Mouse (Mus musculus) heart, adult 2 months (tissue): ENCODE measurements around the gene Nav1.

Experiments
- CTCF ChIP-seq: fragments of 200-600 bp; IDR thresholded peaks from 2 replicates; pipeline ENCODE4 v1.8.1; 2022; ENCODE audit warnings: antibody characterized with exemption, mild to moderate bottlenecking, moderate library complexity
- EP300 ChIP-seq: fragments of 200-500 bp; IDR thresholded peaks from 2 replicates; pipeline ENCODE4 v1.6.1; 2011; ENCODE audit warnings: low read depth, low read length, control low read depth; ENCODE audit not compliant: insufficient read depth

GRCm38 (mm10) chr1:135461097-135461730, 145.9 kb downstream of the Nav1 start:
- peak; percentile 74 for TF ChIP-seq CTCF
- peak; percentile 74; the same call in 1 of the 2 replicates for TF ChIP-seq EP300
